Mouse (Mus musculus) adrenal gland, postnatal 10 days (tissue): ENCODE results near the gene Ripk1. TPM values are rescaled to one million over a fixed set of nuclear protein-coding genes. Genes with fewer than 3 reads are reported as not detected.

Experiments
- DNase-seq: peaks from one replicate; pipeline ENCODE4 v3.0.0; 2021; ENCODE audit warnings: mixed read lengths
- long read RNA-seq, 2 experiments: library from polyadenylated mRNA; stranded (forward); transcript quantifications; one replicate each; pipeline ENCODE4 v2.0.0; 2021
- total RNA-seq, 2 experiments: library from RNA; stranded (reverse); gene quantifications; 2 replicates each; pipeline ENCODE4 v1.2.3; 2021

Ripk1 gene
- 10 to 100 TPM; 27.4 to 27.7 TPM for total RNA-seq
- long read RNA-seq, experiment 1, transcript Ripk1-201 (11 exons, 3,266 nt), result major isoform, 32 of 41 reads
- long read RNA-seq, experiment 1, partial matches to known transcripts, result 5 of 41 reads
- long read RNA-seq, experiment 1, other reads (novel, unspliced or antisense), result 4 of 41 reads
- long read RNA-seq, experiment 2, transcript Ripk1-201 (11 exons, 3,266 nt), result major isoform, 16 of 18 reads
- long read RNA-seq, experiment 2, partial matches to known transcripts, result 1 of 18 reads
- long read RNA-seq, experiment 2, other reads (novel, unspliced or antisense), result 1 of 18 reads

DNA sequence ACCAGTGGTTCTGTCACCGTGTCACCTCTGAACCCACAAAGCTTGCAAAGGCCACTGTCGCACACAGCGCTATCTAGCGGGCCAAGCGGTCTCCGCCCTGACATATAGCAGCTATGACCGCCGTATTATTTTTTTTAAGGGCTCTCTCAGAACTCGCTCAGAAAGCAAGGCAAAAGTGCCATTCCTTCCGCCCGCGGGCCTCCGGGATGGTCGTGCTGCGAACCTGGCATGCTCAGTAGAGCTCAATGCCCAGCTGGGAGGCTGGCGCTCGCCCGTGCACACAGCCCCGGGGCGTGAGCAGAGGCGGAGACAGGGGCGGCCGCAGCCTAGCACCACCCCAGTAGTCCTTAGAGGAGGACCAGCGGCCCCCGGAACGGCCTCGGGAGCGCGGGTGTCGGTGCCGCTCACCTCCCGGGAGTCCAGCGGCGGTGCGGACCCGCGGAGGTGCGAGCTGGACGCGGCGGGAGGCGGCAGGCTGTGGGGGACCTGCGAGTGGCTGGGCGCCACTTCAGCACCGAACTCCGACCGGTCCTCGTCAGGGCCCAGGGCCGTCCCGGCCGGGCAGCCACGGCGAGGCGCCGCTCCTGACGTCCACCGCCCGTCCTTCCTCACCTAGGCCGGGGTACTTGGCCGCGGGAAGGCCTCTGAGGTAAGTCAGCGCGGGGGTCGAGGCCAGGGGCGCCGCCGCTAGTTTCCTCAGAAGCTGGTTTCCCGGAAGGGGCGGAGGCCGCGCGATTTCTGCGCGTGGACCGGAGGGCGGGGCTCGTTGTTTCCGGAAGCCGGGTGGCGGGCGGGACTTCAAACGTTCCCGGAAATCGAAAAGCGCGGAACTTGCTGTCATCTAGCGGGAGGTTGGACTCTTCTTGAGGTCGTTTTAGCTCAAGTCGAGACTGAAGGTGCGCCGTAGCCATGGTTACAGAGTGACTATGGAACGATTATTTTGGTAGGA lies at the start of gene Ripk1, which contains the start of gene Serpinb6a:
TSS of gene Ripk1 (plus strand) at position 306 of the 949 bp plus-strand sequence.
TSS of gene Serpinb6a (minus strand) at position 737 of the 949 bp plus-strand sequence.
- DNase-seq, result peak; percentile 94

DNA sequence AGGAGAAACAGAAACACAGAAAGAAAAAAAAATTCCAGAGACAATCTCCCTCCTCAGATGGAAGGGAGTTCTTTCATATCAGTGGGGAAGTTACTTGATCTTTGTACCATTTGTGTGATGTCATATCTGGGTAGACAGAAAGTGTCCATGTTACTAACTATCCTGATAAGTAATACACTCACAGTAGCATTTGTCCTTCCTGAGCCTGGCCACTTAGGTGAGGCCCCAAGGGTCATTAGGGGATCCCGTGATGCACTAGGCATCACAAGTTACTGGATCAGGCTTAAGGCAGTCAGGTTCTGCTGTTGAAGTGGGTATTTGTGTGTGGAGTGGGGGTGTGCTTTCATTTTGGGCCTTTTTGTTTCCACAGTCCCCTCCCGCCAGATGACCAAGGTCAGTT lies 49.2 kb upstream of the Ripk1 start:
- no peak for DNase-seq

DNA sequence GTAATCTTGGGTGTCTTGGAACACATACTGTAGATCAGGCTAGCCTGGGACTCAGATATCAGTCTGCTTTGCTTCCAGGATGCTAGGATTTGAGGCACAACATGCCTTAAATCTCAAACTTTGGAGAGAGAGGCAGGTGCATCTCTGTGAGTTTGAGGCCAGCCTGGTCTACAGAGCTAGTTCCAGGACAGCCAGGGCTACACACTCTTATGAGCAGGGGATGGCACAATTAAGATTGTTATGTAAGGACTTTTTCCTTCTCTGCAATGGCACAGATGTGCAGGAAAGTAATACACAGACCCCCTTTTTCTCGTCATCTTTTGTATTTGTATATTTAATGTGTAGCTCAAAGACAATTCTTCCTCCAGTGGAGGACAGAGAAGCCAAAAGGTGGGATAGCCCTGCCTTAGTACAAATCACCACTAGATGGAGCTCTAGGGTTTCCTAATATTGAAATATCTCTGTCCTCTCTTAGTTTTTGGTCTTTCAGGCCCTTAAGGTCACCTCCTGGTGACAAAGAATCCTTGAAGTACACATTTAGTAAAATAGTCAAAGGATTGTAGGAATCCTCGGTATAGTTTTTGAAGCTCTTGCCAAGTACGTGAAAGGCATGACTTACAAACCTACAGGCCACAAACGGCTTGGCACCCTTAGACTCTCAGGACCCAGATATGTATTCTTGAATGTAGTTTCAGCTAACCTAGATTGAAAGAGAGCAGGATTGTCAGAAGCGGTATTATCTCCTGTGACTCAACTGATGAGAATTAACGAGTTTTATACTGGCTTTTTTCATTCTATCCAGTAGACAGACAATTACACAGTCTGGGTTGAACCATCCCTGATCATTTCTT lies 45.4 kb upstream of the Ripk1 start:
- DNase-seq, result peak; percentile 43

DNA sequence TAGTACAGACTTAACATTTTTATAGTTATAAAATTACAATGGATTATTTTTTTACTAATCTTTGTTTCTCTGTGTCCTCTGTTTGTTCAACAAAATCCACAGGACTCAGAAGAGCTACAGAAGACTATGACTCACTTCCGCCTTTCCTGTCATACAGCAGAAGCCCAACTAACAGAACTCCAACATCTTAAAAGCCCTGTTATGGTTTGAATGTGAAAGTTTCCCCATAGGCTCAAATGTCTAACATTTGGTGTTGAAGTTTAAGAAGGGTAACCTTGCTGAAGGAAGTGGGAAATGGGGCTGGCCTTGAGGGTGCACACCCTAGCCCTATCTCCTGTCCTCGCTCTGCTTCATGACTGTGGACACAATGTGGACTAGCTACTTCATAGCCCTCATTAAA lies 42.4 kb upstream of the Ripk1 start:
- no peak for DNase-seq

DNA sequence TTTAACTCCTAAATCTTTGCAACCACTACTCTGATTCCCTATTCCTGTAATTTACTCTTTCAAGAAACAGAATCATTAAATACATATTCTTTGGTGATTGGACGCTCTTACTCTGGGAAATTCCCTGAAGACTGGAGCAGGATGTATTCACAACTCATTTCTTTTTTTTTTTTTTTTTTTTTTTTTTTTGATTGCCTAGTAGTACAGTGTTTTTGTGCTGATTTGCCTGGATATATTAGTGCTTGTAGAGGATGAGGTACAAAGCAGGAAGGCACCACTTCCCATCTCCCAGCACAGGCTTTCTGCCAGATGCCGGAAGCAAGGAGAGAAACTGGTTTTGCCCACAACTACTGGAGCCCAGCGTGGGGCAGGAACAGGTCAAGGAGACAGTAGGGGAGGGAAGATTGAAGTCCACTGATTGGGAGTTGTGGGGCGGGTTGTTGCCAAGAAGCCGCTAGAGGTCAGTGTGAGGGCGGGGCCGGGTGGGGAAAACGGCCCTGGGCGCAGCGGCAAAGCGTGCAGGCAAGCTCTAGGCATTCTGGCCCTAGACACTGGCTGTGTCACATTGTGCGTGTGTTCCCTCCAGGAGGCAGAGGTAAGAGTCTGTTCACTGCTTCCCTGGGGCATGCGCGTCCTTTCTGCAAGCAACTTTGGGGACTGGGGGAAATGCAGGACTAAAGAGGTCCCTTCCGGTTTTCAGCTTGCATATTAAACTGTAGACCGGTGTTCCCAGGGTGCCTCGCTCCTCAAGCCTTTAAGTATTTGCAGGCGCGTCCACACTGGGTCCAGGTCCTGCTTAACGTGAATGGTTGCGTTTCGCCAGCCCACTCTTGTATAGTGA lies 37.7 kb upstream of the Ripk1 start, which contains the start of gene Nqo2:
TSS of gene Nqo2 (plus strand) at position 482 of the 841 bp plus-strand sequence.
- DNase-seq, result peak; percentile 86

DNA sequence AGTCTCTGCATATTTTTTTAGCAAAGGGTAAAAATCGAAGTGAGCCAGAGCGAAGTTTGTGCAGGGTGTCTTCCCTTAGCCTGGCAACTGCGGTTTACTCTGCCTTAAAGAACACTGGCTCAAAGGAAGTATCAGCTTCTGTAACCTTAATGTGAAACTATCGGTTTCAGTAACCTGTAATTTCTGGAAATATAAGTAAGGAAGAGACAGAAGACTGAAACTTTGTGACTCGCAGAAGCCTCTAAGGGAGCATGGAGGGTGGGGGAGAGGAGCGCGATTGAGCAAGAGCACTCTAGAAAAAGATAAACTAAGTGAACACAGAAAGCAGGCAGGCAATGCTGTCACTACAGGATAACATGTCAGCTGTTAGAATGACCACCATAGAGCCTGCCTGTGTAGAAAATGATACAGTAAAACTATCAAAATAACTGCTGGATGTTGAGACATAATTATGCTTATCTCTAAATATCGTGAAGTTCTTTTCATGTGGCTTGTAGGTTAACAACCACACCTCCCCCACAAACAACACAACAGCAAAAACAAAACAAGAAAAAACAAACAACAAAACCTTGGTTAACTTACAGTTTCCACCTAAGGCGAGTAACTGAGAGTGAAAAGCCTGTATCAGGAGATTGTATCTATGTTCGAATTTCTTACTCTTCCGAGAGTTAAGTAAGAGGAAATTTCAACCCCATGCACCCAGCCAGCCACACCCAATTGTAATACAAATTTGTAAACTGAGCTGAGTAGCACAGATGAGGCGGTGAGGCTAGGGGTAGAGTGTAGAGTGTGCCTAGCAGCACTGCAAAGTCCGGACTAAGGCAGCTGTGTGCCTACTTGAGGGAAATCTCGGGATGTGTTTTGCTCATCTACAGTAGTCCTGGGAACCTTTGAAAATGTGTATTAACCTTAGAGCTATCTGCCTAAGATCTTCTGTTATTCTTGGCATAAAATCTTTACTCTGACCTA lies 36.8 kb upstream of the Ripk1 start:
- peak; percentile 39 for DNase-seq

DNA sequence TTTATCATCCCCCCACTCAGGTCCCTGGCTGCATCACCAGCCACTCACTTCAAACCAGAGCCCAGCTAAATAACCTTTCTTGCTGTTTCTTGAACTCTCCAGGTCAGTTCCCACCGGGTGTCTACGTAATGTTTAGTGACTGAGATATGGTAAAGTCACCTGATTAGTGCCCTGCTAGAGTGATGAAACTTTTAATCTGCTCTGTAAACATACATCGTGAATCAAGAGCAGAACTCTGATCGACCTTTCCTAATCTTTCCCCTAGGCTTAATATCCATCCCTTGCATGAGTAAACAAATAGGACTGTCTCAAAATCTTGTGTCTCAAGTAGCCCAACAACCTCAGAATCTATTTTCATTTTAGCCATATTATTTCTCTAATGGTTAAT lies 36.1 kb upstream of the Ripk1 start:
- no peak for DNase-seq

DNA sequence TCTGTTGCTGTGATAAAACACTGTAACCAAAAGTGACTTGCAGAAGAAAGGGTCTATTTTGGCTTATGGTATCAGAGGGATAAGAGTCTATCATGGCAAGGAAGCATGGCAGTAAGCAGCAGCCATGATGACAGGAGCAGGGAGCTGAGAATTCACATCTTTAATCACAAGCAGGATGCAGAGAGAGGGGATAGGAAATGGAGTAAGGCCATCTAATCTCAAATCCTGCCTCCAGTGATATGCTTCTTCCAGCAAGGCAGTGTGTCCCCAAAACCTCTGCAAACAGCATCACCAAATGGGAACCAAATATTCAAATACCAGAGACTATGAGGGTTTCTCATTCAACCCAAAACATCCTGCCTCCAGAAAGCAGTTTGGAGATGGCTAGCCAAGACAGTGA lies 35.6 kb upstream of the Ripk1 start:
- DNase-seq, result no peak

DNA sequence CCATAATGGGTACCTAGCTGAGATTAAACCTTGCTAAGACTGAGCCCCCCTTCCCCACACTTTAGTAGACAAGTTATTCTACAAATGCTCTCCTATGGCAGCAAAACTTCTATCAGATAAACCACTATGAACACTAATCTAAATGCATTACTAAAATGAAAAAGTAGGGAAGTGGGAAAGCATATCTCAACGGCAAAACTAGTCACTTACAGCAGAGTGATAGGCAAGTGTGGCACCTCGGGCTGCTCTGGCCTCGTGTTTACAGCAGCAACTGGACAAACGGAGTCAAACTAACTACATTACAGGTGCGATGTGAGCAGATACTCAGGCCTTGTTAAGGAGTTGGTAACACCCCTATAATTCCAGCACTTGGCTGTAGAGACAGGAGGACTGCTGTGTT lies 12.5 kb upstream of the Ripk1 start:
- DNase-seq, result no peak

DNA sequence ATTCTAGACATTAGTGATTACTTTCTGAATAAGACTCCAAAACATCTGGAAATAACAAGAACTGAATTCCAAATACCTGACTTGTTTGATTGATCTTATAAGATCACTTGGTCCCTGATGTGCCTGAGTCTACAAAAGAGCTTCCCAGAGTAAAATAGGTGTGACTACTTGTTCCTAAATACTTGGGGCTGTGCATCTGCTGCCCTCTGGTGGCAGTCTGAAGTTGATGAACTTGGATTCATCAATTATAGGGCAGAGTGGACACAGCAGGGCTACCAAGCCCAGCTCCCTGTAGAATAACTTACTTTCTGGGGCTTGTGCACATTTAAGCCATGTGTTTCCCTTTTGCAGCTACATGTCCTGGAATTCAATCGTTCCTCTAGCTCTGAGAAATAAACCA lies 7.0 kb upstream of the Ripk1 start:
- DNase-seq, result peak; percentile 82

DNA sequence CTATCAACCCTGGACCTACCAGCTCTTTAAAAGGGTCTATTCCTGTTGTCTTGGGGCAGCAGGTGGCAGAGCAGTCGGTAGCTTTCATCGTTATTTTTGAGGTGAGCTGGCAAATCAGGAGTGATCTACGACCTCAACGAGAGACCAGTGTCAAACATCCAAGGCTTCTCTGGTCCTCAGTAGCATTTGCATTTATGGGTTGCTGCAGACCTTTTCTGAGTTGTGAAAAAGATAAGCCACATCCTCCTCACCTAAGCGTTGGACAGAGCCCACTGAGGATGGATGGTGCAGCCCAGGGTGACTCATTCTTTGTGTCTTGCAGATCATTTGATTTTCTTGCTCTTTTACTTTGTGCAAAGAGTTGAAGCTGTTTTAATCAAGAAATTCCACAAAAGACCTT lies 895 bp downstream of the Ripk1 start:
- DNase-seq, result no peak

DNA sequence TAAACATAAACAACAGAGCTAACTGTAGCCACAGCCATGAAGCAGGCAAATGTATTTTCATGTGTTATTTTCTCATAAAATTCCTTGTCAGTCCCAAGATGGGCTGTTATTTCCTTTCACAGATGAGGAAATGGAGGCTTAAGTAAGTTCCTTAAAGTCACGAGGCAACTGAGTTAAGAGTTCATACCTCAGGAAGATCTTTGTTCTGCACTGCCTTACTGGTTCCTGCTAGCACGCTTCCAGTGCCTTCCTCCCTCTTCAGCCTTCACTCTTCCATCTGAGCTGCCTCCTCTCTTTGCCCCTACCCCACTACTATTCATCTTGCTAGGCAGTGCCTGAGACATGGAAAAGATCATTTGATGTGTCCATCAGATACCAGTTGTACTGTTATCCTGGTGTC lies 5.1 kb downstream of the Ripk1 start:
- DNase-seq, result no peak

DNA sequence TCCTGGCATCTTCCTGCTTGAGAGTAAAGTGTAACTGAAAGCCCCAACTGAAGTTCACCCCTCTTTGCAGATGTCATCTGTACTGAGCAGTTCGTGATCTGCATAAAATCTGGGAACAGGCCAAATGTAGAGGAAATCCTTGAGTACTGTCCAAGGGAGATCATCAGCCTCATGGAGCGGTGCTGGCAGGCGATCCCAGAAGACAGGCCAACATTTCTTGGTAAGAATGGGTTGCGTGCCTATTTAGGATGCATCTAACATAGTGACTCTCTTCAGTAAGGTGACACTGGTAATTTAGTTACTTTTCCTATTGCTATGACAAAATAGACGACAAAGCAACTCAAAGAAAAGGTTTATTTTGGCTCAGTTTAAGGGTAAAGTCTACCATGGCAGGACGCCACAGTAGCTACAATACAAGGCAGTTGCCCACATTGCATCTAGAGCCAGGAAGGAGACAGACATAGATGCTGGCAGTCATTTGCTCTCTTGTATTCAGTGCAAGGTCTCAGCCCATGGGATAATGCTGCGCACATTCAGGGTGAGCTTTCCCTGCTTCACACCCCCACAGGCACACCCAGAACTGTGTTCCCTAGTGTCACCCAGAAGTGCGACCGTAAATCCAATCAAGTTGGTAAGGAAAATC lies 14.9 kb downstream of the Ripk1 start:
- no peak for DNase-seq

DNA sequence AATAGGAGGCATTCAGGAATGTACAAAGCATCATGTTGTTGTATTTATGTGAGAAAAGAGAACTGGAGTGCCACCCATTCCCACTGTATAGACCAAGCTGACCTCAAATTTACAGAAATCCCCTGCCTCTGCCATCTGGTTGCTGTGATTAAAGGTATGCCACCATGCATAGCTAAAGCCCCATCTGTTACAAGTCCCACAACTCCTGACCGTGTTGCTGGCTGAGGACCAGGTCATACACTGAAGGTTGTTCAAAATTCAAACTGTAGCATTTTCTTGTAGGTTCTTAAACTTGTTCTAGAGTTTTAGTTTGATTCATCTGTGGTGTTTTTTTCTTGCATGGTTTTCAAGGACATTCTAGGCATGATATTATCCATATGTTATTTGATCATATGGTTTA lies 16.4 kb downstream of the Ripk1 start:
- no peak for DNase-seq

DNA sequence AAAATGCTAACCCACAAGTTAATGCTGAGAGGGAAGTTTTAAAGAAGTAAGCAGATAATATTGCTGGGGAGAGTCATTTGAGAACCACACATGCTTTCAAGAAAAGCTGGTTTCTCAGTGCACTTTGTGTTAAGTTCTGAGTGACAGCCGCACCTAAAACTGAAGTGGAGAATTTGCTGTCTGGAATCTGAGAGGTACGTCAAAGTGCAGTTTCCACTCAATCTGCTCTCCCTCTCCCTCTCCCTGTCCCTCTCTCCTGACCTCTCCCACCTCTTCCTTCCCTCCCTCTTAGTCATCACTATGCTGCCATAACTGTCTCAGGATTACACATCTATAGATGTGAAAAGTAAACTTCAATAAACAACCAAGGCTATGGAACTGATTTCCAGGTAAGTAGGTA lies 19.8 kb downstream of the Ripk1 start:
- DNase-seq, result no peak

DNA sequence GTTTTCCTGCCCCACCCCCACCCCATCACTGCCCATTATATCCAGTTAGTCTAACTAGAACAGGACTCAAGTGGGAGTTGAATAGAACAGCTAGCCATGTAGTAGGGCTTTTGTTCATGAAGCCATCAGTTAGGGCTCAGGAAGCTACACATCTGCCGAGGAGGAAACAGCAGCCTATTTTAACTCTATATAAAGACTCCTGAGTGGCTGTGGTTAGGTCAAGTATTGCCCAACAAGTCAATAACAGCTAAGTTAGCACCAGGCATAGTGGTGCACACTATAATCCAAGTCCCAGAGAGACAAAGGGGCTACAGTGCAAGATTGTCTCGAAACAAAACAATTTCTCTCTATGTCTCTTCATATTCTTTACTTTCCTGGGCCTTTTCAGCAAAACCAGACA lies 29.9 kb downstream of the Ripk1 start:
- DNase-seq, result no peak

DNA sequence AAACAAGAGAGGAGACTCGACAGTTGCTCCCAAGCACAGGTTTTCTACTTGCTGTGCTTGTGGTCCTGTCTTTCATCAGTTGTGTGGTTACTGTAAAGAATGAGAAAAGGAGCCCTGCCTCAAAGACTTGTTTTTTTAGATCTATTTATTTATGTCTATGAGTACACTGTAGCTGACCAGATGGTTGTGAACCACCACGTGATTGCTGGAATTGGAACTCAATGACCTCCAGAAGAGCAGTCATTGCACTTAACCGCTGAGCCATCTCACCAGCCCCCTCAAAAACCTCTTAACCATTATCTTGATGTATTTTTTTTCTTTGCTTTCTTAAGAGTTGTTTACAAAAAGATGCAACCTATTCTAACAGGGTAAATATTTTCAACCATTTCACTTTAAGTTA lies 33.3 kb downstream of the Ripk1 start:
- no peak for DNase-seq

DNA sequence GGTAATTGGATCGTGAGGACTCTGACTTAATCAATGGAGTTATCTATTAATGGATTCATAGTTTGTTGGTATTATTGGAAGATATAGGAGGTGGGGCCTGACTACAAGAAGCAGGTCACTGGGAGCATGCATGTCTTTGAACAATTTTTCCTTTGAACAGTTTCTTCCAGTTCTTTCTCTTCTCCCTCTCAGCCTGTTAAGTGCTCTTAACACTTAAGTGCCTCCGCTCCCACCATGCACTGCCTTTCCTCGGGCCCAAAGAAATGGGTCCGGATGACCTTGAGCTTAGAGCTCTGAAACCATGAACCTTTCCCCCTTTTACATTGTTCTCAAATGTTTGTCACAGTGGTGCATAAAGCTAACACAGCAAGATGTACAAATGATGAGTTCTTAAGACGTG lies 34.6 kb downstream of the Ripk1 start:
- no peak for DNase-seq

DNA sequence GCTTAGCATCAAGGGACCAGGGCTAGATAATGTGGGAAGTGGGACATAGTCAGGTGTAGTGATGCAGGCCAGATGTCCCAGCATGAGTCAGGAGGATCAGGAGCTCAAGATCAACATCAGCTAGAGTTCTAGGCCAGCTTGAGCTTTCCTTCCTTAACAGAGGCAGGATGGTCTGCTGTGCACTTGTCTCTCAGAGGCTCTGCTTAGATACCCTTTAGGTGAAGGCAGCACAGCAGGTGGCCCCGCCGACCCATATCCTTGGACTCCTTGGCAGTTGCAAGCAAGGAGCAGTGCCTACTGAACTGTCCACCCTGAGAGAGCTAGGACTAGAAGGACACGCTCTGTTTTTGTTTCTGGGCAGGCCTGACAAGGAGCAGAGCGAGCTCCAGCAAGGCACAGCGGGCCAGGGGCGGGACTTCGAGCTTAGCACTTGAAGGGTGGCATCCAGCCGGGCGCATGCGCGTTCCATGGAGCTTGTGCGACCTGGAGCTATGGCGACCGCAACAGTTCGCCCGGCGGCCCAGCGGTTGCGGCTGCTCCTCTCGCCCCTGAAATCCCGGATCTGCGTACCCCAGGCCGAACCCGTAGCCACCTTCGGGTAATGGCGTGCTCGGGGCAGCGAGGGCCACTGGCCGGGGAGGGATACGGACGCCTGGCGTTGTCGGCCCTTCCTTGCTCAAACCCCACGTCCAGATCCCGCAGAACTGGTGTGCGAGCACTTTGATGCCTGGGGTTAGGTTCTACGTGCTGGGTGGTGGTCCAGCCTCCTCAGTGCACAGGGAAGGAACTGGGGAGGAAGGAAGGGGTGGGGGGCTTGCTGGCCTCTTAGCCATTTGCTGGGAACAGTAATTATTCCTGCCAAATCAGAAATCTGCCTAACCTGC lies 35.3 kb downstream of the Ripk1 start, which contains the start of gene Bphl:
TSS of gene Bphl (plus strand) at position 426 of the 884 bp plus-strand sequence.
- peak; percentile 95 for DNase-seq
